Mouse (Mus musculus) midbrain, postnatal 0 days (tissue): ENCODE measurements around the gene Arhgap24. TPM values are rescaled to one million over a fixed set of nuclear protein-coding genes. Genes with fewer than 3 reads are reported as not detected.

ENCODE experiments used
- ATAC-seq: fragments of 200-750 bp; cut with Nextera tagmentation; 2 replicates; pipeline ENCODE4 v1.8.0; 2017; ENCODE audit warnings: moderate number of reproducible peaks, mild to moderate bottlenecking, moderate TSS enrichment, moderate library complexity; ENCODE audit not compliant: low FRiP score
- DNase-seq: peaks from one replicate; pipeline ENCODE4 v3.0.0-alpha.2; 2015; ENCODE audit warnings: low spot score
- H3K27ac ChIP-seq: fragments of 300-500 bp; sonication (generic); 2 replicates; pipeline ENCODE4 v1.5.1; 2014; ENCODE audit warnings: low read depth, mild to moderate bottlenecking, low read length, mixed read lengths
- H3K27me3 ChIP-seq: fragments of 300-500 bp; sonication (generic); 2 replicates; pipeline ENCODE4 v1.6.1; 2014; ENCODE audit warnings: low read length, control low read depth, mixed read lengths; ENCODE audit not compliant: insufficient read depth
- H3K36me3 ChIP-seq: fragments of 300-500 bp; sonication (generic); 2 replicates; pipeline ENCODE4 v1.6.1; 2014; ENCODE audit warnings: low read length, control low read depth, mixed read lengths; ENCODE audit not compliant: insufficient read depth
- H3K4me1 ChIP-seq: fragments of 300-500 bp; sonication (generic); 2 replicates; pipeline ENCODE4 v1.6.1; 2014; ENCODE audit warnings: mild to moderate bottlenecking, control low read depth, antibody characterized with exemption, low read length, mixed read lengths; ENCODE audit not compliant: insufficient read depth
- H3K4me2 ChIP-seq: fragments of 300-500 bp; sonication (generic); 2 replicates; pipeline ENCODE4 v1.6.1; 2014; ENCODE audit warnings: low read depth, mild to moderate bottlenecking, low read length, mixed read lengths; ENCODE audit not compliant: poor library complexity, severe bottlenecking
- H3K4me3 ChIP-seq: fragments of 300-500 bp; sonication (generic); 2 replicates; pipeline ENCODE4 v1.5.1; 2014; ENCODE audit warnings: low read depth, mild to moderate bottlenecking, low read length, moderate library complexity
- H3K9ac ChIP-seq: fragments of 300-500 bp; sonication (generic); replicated peaks from 2 replicates; pipeline ENCODE4 v1.6.1; 2014; ENCODE audit warnings: mild to moderate bottlenecking, low read length, moderate library complexity, mixed read lengths; ENCODE audit not compliant: poor library complexity, severe bottlenecking
- H3K9me3 ChIP-seq: fragments of 300-500 bp; sonication (generic); 2 replicates; pipeline ENCODE4 v1.6.1; 2016; ENCODE audit warnings: low read length, control low read depth
- CTCF ChIP-seq: IDR thresholded peaks from 2 replicates; pipeline ENCODE4 v1.5.1; 2016; ENCODE audit warnings: antibody characterized with exemption, mild to moderate bottlenecking
- WGBS: fragments of 180-500 bp; shearing (Covaris S2); extraction: QIAGEN DNeasy Blood & Tissue Kit; methylation state at CpG from one replicate; pipeline ENCODE4 v1.1.7; 2014; 5-methylcytosine and 5-hydroxymethylcytosine counted together
- polyA plus RNA-seq: library from polyadenylated mRNA; unstranded; fragments of >200 nt; fragmentation: Nextera tagmentation; extraction: Ambion mirVana; gene quantifications from 2 replicates; pipeline ENCODE4 v1.2.1, GENCODE M21; 2015
- total RNA-seq: library from RNA; depleted of rRNA; stranded (reverse); fragments of >200 nt; gene quantifications from 2 replicates; pipeline ENCODE4 v1.2.3, GENCODE M21; 2014

Arhgap24 gene
- total and polyA plus RNA-seq, 2 experiments from 2014 or later, result 14.6 to 19.3 TPM

DNA sequence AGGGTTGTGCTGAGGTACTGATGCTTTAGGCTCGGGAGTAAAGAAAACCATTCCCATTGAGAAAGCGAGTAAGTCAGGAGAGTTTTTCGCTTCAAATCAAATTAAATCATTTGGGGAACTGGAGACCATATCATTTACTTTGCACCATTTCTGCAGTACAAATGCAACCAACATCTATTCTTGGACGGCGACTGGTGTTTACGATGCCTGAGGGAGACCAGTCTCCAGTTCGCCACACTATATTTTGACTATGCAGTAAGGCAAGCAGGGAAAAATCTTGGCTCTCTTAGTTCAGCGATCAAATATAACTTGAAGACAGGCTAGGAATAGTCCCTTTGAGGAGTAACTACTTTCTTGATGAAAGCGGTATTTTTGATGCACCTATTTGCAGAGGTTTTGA, 11.0 kb downstream of the Arhgap24 start:
- H3K27ac ChIP-seq, result no peak overlapping the region
- H3K4me3 ChIP-seq, result no peak overlapping the region
- 86% methylated on average over 9 of the region's 9 CpGs for WGBS
- no peak overlapping the region for H3K9ac ChIP-seq
- H3K9me3 ChIP-seq, result no peaks in the 10 kb centered on the region
- DNase-seq (no peak), ATAC-seq (no peak)
- no peak overlapping the region for H3K4me2 ChIP-seq
- H3K36me3 ChIP-seq, result no peaks in the 10 kb centered on the region
- H3K27me3 ChIP-seq, result no peaks in the 10 kb centered on the region
- no peak for TF ChIP-seq CTCF
- H3K4me1 ChIP-seq, result no peaks in the 10 kb centered on the region; the same call in 1 of the 2 replicates

DNA sequence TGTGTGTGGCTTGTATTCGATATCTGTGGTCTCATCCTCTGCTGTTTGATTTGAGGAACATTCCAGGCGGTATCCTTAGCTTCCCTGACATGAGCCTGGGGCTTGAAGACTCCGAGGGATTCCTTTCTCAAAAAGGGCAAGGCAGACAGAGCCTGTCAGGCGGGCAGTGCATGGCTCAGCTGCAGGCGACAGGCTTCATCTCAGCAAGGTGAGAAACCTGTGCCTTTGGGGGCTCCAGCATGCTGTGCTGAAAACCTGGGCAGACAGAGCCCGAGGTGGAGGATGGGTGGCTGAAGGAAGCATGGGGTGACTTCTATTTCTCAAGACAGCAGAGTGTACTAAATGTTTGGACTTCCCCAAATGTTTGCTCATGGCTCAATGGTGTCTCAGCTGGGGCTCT, 13.6 kb downstream of the Arhgap24 start:
- no peak for ATAC-seq
- no peak overlapping the region for H3K4me3 ChIP-seq
- H3K4me2 ChIP-seq, result no peak overlapping the region
- no peak overlapping the region for H3K9ac ChIP-seq
- H3K36me3 ChIP-seq, result no peaks in the 10 kb centered on the region
- H3K4me1 ChIP-seq, result no peaks in the 10 kb centered on the region; the same call in 1 of the 2 replicates
- WGBS, result 38% methylated on average over 6 of the region's 6 CpGs
- no peak overlapping the region for H3K27ac ChIP-seq
- DNase-seq, result no peak
- TF ChIP-seq CTCF, result no peak
- H3K27me3 ChIP-seq, result no peaks in the 10 kb centered on the region
- no peaks in the 10 kb centered on the region for H3K9me3 ChIP-seq

DNA sequence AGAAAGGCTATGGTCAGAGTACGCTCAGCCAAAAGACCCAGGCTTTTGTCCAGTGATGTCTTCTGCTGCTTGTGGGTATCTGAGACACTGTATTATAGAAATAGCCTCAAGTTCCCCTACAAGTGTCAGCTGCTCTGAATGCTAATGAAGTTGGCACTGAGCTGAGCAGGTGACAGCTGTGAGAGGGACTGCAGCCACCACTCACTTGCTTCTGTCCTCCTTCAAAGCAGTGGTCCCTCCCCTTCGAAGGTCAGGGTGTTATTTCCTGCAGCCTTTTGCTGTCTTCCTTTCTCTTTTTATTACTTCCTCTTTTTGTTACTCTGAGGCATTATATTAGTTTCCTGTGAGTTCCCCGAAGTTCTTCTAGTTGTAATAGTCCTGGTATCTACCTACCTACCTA, 16.0 kb downstream of the Arhgap24 start:
- H3K4me2 ChIP-seq, result no peak overlapping the region

DNA sequence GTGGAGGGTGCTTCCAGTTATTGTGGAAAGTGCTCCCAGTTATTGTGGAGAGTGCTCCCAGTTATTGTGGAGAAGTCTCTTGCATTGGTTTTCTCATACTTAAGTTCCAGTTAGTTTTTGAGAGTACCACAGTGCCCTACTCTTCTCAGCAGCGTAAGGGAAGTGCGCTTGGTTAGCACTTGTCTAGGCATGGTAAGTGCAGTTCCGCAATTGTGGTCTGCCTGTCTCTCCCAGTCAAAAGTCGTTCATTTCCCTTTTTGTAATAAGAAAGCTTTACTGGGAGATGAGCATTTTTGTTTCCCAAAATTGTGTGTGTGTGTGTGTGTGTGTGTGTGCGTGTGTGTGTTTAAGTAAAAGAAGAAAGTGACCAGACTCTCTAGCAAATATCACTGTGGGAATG, 17.6 kb downstream of the Arhgap24 start:
- Histone ChIP-seq H3K4me3 (no peak overlapping the region), H3K9me3 (no peaks in the 10 kb centered on the region), H3K27ac (no peak overlapping the region), H3K36me3 (no peaks in the 10 kb centered on the region), H3K9ac (no peak overlapping the region), H3K4me2 (no peak overlapping the region), H3K27me3 (no peaks in the 10 kb centered on the region), H3K4me1 (no peaks in the 10 kb centered on the region; the same call in 1 of the 2 replicates)
- no peak for TF ChIP-seq CTCF
- 92% methylated on average over 5 of the region's 5 CpGs for WGBS
- DNase-seq (no peak), ATAC-seq (no peak)

More for the DNA sequence above, 16.0 kb downstream of the Arhgap24 start:
- H3K9me3 ChIP-seq, result no peaks in the 10 kb centered on the region
- no peak overlapping the region for H3K9ac ChIP-seq
- no peak for ATAC-seq
- DNase-seq, result no peak
- 68% methylated on average over 3 of the region's 3 CpGs for WGBS
- no peaks in the 10 kb centered on the region; the same call in 1 of the 2 replicates for H3K4me1 ChIP-seq
- no peaks in the 10 kb centered on the region for H3K27me3 ChIP-seq
- no peak for TF ChIP-seq CTCF
- no peak overlapping the region for H3K27ac ChIP-seq
- H3K4me3 ChIP-seq, result no peak overlapping the region
- H3K36me3 ChIP-seq, result no peaks in the 10 kb centered on the region

DNA sequence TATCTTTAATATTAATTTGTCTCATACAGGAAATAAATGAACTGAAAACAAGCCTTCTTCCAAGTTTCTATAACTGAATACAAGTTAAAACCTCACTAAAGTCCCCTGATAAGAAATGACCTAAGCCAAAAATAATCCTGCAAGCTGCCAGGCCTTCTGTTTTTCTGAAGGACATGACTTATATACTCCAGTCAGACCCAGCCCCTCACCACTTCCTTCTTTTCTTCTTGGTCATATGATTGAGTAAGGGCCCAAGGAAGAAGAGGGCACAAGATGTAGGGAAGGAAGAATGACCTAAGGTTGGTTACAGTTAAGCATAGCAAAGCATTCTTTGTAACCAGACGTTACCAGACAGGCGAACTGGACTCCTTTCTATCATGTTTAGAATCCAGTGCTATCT, 21.1 kb downstream of the Arhgap24 start:
- no peak overlapping the region for H3K27ac ChIP-seq
- no peak overlapping the region for H3K4me3 ChIP-seq
- 90% methylated on average over 2 of the region's 2 CpGs for WGBS
- DNase-seq (no peak), ATAC-seq (no peak)
- no peak overlapping the region for H3K9ac ChIP-seq
- no peak for TF ChIP-seq CTCF
- no peaks in the 10 kb centered on the region for H3K4me1 ChIP-seq
- H3K9me3 ChIP-seq, result no peaks in the 10 kb centered on the region
- no peaks in the 10 kb centered on the region for H3K36me3 ChIP-seq
- H3K4me2 ChIP-seq, result no peak overlapping the region
- no peaks in the 10 kb centered on the region for H3K27me3 ChIP-seq

DNA sequence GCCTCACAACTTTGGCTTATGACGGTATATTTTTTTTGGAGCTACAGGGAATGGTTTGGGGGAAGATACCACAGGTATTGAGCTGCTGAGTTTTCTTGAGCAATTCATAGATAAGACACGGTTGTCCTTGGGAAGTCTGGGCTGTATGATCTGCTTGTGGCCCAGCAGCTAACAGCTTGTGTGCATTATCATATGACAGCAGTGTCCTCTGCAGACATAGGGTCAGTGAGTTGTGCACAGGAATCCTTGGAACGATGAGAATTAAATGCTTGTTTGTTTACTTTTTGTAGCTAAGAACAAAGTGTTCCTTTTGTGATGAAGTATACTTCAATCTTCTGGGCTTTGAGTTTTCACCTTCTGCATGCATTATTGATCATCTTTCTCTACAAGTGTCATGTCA, 21.9 kb downstream of the Arhgap24 start:
- no peak overlapping the region for H3K4me3 ChIP-seq
- DNase-seq, result no peak

More for the DNA sequence above, 21.9 kb downstream of the Arhgap24 start:
- TF ChIP-seq CTCF, result no peak
- Histone ChIP-seq H3K36me3 (no peaks in the 10 kb centered on the region), H3K9me3 (no peaks in the 10 kb centered on the region), H3K4me2 (no peak overlapping the region), H3K27me3 (no peaks in the 10 kb centered on the region), H3K4me1 (no peaks in the 10 kb centered on the region), H3K27ac (no peak overlapping the region), H3K9ac (no peak overlapping the region)
- ATAC-seq, result no peak
- 76% methylated on average over 3 of the region's 3 CpGs for WGBS
